Mouse (Mus musculus) MEL (cell line): Measurements from ENCODE around the gene Prkcb. TPM values are rescaled to one million over a fixed set of nuclear protein-coding genes. Genes with fewer than 3 reads are reported as not detected.

Source experiments
- DNase-seq: peaks from one replicate; pipeline ENCODE4 v3.0.0; 2011; ENCODE audit warnings: low read depth, low spot score
- H3K27ac ChIP-seq: 2 replicates; pipeline ENCODE4 v1.5.1; 2012; ENCODE audit warnings: low read depth, mild to moderate bottlenecking, control low read depth, low read length, moderate library complexity; ENCODE audit not compliant: control insufficient read depth
- H3K27me3 ChIP-seq, 2 experiments: fragments of 150-350 bp in 1 of 2; sonication (generic) in 1 of 2; 2 replicates each; pipeline ENCODE4 v1.6.1; 2012; ENCODE audit warnings: low read length in 2 of 2, mild to moderate bottlenecking in 2 of 2, improper control_type of control experiment in 1 of 2, moderate library complexity in 1 of 2; ENCODE audit not compliant: insufficient read depth in 2 of 2, control insufficient read depth in 1 of 2
- H3K36me3 ChIP-seq, 2 experiments: 2 replicates each; pipeline ENCODE4 v1.6.1; 2012 to 2014; ENCODE audit warnings: low read length in 2 of 2, improper control_type of control experiment in 1 of 2, inconsistent platforms in 1 of 2, mild to moderate bottlenecking in 1 of 2; ENCODE audit not compliant: insufficient read depth in 2 of 2, control insufficient read depth in 1 of 2
- H3K4me1 ChIP-seq, 2 experiments: fragments of 150-350 bp in 1 of 2; sonication (generic) in 1 of 2; 2 replicates each; pipeline ENCODE4 v1.6.1; 2012; ENCODE audit warnings: low read length in 2 of 2, improper control_type of control experiment in 1 of 2, mild to moderate bottlenecking in 1 of 2; ENCODE audit not compliant: insufficient read depth in 2 of 2, control insufficient read depth in 1 of 2
- H3K4me3 ChIP-seq, 2 experiments: fragments of 150-350 bp in 1 of 2; sonication (generic) in 1 of 2; 2 replicates each; pipeline ENCODE4 v1.5.1; 2012; ENCODE audit warnings: low read depth in 2 of 2, low read length in 2 of 2, mild to moderate bottlenecking in 2 of 2, moderate library complexity in 2 of 2, control low read depth in 1 of 2, improper control_type of control experiment in 1 of 2; ENCODE audit not compliant: control insufficient read depth in 1 of 2, insufficient read depth in 1 of 2
- H3K79me2 ChIP-seq: 2 replicates; pipeline ENCODE4 v1.6.1; 2012; ENCODE audit warnings: mild to moderate bottlenecking, low read length, moderate library complexity; ENCODE audit not compliant: control insufficient read depth, poor library complexity, insufficient read depth
- H3K9ac ChIP-seq: 2 replicates; pipeline ENCODE4 v1.6.1; 2012; ENCODE audit warnings: low read depth, mild to moderate bottlenecking, control low read depth, low read length, moderate library complexity; ENCODE audit not compliant: control insufficient read depth, poor library complexity, severe bottlenecking
- H3K9me3 ChIP-seq: fragments of 150-350 bp; sonication (generic); replicated peaks from 2 replicates; pipeline ENCODE4 v1.6.1; 2012; ENCODE audit warnings: mild to moderate bottlenecking, low read length, improper control_type of control experiment, moderate library complexity; ENCODE audit not compliant: insufficient read depth
- CHD2 ChIP-seq: IDR thresholded peaks from 2 replicates; pipeline ENCODE4 v1.6.1; 2011; ENCODE audit warnings: low read length, improper control_type of control experiment
- CTCF ChIP-seq, 3 experiments: IDR thresholded peaks in 2 of 3; conservative IDR thresholded peaks in 1 of 3; 2 replicates each; pipeline ENCODE4 v1.5.1; 2011 to 2012; ENCODE audit warnings: low read length in 3 of 3, low read depth in 2 of 3, mild to moderate bottlenecking in 2 of 3, improper control_type of control experiment in 1 of 3, inconsistent platforms in 1 of 3, mixed read lengths in 1 of 3, moderate library complexity in 1 of 3; ENCODE audit not compliant: control insufficient read depth in 1 of 3, insufficient read depth in 1 of 3, poor library complexity in 1 of 3, severe bottlenecking in 1 of 3
- EP300 ChIP-seq, 2 experiments: IDR thresholded peaks; 2 replicates each; pipeline ENCODE4 v1.6.1; 2011; ENCODE audit warnings: improper control_type of control experiment in 2 of 2, low read length in 2 of 2, low read depth in 1 of 2, mild to moderate bottlenecking in 1 of 2
- ETS1 ChIP-seq: IDR thresholded peaks from 2 replicates; pipeline ENCODE4 v1.6.1; 2012; ENCODE audit warnings: low read depth, mild to moderate bottlenecking, inconsistent platforms, low read length, improper control_type of control experiment, moderate library complexity
- GABPA ChIP-seq: IDR thresholded peaks from 2 replicates; pipeline ENCODE4 v1.6.1; 2012; ENCODE audit warnings: low read depth, mild to moderate bottlenecking, inconsistent platforms, low read length, improper control_type of control experiment, moderate library complexity
- GATA1 ChIP-seq: IDR thresholded peaks from 2 replicates; pipeline ENCODE4 v1.6.1; 2011; ENCODE audit warnings: low read depth, low read length, improper control_type of control experiment
- HCFC1 ChIP-seq: IDR thresholded peaks from 2 replicates; pipeline ENCODE4 v1.6.1; 2012; ENCODE audit warnings: low read depth, mild to moderate bottlenecking, inconsistent platforms, low read length, improper control_type of control experiment, moderate library complexity
- JUND ChIP-seq: IDR thresholded peaks from 2 replicates; pipeline ENCODE4 v1.6.1; 2011; ENCODE audit warnings: low read depth, mild to moderate bottlenecking, improper control_type of control experiment, low read length
- KAT2A ChIP-seq: conservative IDR thresholded peaks from 2 replicates; pipeline ENCODE4 v1.6.1; 2012; ENCODE audit warnings: low read depth, low read length, improper control_type of control experiment, inconsistent platforms
- MAX ChIP-seq: IDR thresholded peaks from 2 replicates; pipeline ENCODE4 v1.6.1; 2011; ENCODE audit warnings: low read length, improper control_type of control experiment
- MEF2A ChIP-seq: IDR thresholded peaks from 2 replicates; pipeline ENCODE4 v1.6.1; 2014; ENCODE audit warnings: low read depth, mild to moderate bottlenecking, inconsistent platforms, low read length, improper control_type of control experiment; ENCODE audit not compliant: poor library complexity, insufficient replicate concordance, severe bottlenecking; ENCODE audit errors: extremely low read depth
- MYC ChIP-seq: IDR thresholded peaks from 2 replicates; pipeline ENCODE4 v1.6.1; 2011; ENCODE audit warnings: low read depth, mild to moderate bottlenecking, low read length, improper control_type of control experiment, moderate library complexity
- NELFE ChIP-seq: IDR thresholded peaks from 2 replicates; pipeline ENCODE4 v1.6.1; 2011; ENCODE audit warnings: low read depth, low read length, improper control_type of control experiment
- SMC3 ChIP-seq: IDR thresholded peaks from 2 replicates; pipeline ENCODE4 v1.6.1; 2011; ENCODE audit warnings: low read depth, low read length, improper control_type of control experiment
- TAL1 ChIP-seq: IDR thresholded peaks from 2 replicates; pipeline ENCODE4 v1.6.1; 2012; ENCODE audit warnings: mild to moderate bottlenecking, inconsistent platforms, low read length, moderate library complexity, mixed read lengths
- TBP ChIP-seq: IDR thresholded peaks from 2 replicates; pipeline ENCODE4 v1.8.0; 2011; ENCODE audit warnings: low read depth, low read length, improper control_type of control experiment
- UBTF ChIP-seq: IDR thresholded peaks from 2 replicates; pipeline ENCODE4 v1.6.1; 2012; ENCODE audit warnings: low read depth, mild to moderate bottlenecking, inconsistent platforms, low read length, improper control_type of control experiment, moderate library complexity, borderline replicate concordance; ENCODE audit not compliant: insufficient read depth
- USF1 ChIP-seq: IDR thresholded peaks from 2 replicates; pipeline ENCODE4 v1.6.1; 2014; ENCODE audit warnings: low read depth, mild to moderate bottlenecking, inconsistent platforms, low read length, improper control_type of control experiment, moderate library complexity
- USF2 ChIP-seq, 2 experiments: IDR thresholded peaks; 2 replicates each; pipeline ENCODE4 v1.6.1; 2011 to 2012; ENCODE audit warnings: improper control_type of control experiment in 2 of 2, low read length in 2 of 2, borderline replicate concordance in 1 of 2, inconsistent platforms in 1 of 2, low read depth in 1 of 2, mild to moderate bottlenecking in 1 of 2; ENCODE audit not compliant: insufficient read depth in 1 of 2
- ZKSCAN1 ChIP-seq: IDR thresholded peaks from 2 replicates; pipeline ENCODE4 v1.6.1; 2012; ENCODE audit warnings: low read depth, mild to moderate bottlenecking, inconsistent platforms, low read length, improper control_type of control experiment, moderate library complexity
- ZNF384 ChIP-seq: IDR thresholded peaks from 2 replicates; pipeline ENCODE4 v1.6.1; 2012; ENCODE audit warnings: low read depth, mild to moderate bottlenecking, inconsistent platforms, low read length, improper control_type of control experiment
- polyA plus RNA-seq, 2 experiments: library from polyadenylated mRNA; stranded (reverse) in 1 of 2; unstranded in 1 of 2; fragments of >175 nt in 1 of 2; fragments of >200 nt in 1 of 2; gene quantifications; 2 replicates each; pipeline versions ENCODE4 v1.2.1 to v1.2.4; 2012; ENCODE audit warnings: low replicate concordance in 2 of 2, low read depth in 1 of 2; ENCODE audit not compliant: insufficient read length in 2 of 2, insufficient read depth in 1 of 2, missing spikeins in 1 of 2
- total RNA-seq: library from RNA; depleted of rRNA; stranded (reverse); fragments of 300-350 nt; gene quantifications from 2 replicates; pipeline ENCODE4 v1.2.3, GENCODE M21; 2012

Prkcb gene
- total and polyA plus RNA-seq, 3 experiments: not detected

- DNase-seq: no peak
- no peak overlapping the region for H3K9ac ChIP-seq
Measured at GRCm38 (mm10) chr7:122414146-122414545, 125.6 kb downstream of the Prkcb start.

GRCm38 (mm10) chr7:122414608-122415007 is 126.1 kb downstream of the Prkcb start:
- H3K27ac ChIP-seq: no peak overlapping the region
- H3K9ac ChIP-seq: no peak overlapping the region
- H3K4me3 ChIP-seq: no peak overlapping the region
- TF ChIP-seq ZKSCAN1 (no peak), KAT2A (no peak), MEF2A (no peak), ZNF384 (no peak), JUND (no peak), TBP (no peak), USF2 (IDR thresholded peaks at IDR 0.05; ENCODE audit: borderline replicate concordance in 1 of 2, insufficient read depth in 1 of 2, low read depth in 1 of 2, low read length in 2 of 2) (no peak), USF1 (no peak), ETS1 (no peak), NELFE (no peak)
- H3K79me2 ChIP-seq: no peaks in the 10 kb centered on the region
- DNase-seq: no peak
- no peaks in the 10 kb centered on the region for H3K9me3 ChIP-seq
- H3K27me3 ChIP-seq: no peaks in the 10 kb centered on the region
- H3K4me1 ChIP-seq: no peaks in the 10 kb centered on the region
- no peaks in the 10 kb centered on the region for H3K36me3 ChIP-seq

More at GRCm38 (mm10) chr7:122414146-122414545, 125.6 kb downstream of the Prkcb start:
- no peaks in the 10 kb centered on the region for H3K79me2 ChIP-seq
- no peak overlapping the region for H3K27ac ChIP-seq
- no peak overlapping the region for H3K4me3 ChIP-seq
- H3K27me3 ChIP-seq: no peaks in the 10 kb centered on the region
- H3K36me3 ChIP-seq: no peaks in the 10 kb centered on the region
- H3K9me3 ChIP-seq: no peaks in the 10 kb centered on the region
- H3K4me1 ChIP-seq: no peaks in the 10 kb centered on the region
- no peak for TF ChIP-seq GABPA
- TF ChIP-seq MYC: no peak
- TF ChIP-seq NELFE: no peak
- TF ChIP-seq USF2 (IDR thresholded peaks at IDR 0.05; ENCODE audit: borderline replicate concordance in 1 of 2, insufficient read depth in 1 of 2, low read depth in 1 of 2, low read length in 2 of 2): no peak
- no peak for TF ChIP-seq GATA1
- TF ChIP-seq SMC3: no peak
- no peak for TF ChIP-seq HCFC1
- TF ChIP-seq EP300 (IDR thresholded peaks at IDR 0.05; ENCODE audit: low read depth in 1 of 2, low read length in 2 of 2): no peak
- no peak for TF ChIP-seq CHD2
- TF ChIP-seq ZNF384: no peak
- no peak for TF ChIP-seq UBTF
- TF ChIP-seq TAL1: no peak
- no peak for TF ChIP-seq CTCF (IDR thresholded peaks at IDR 0.05 in 2 of 3, conservative IDR thresholded peaks at IDR 0.05 in 1 of 3; ENCODE audit: control insufficient read depth in 1 of 3, insufficient read depth in 1 of 3, low read depth in 2 of 3, low read length in 3 of 3, poor library complexity in 1 of 3, severe bottlenecking in 1 of 3)
- TF ChIP-seq KAT2A: no peak
- no peak for TF ChIP-seq MAX
